Comparison of ENCODE assay signal across 16 mouse cellular contexts in genomic region chr7:27531707-27532106, GRCm38 (mm10).
"Had no signal": no experiment of that assay in that cellular context is flagged by ENCODE, and none has a peak within 500 bp of the region (broad histone marks: within the 10 kb centered on the region; RNA-seq: fewer than 3 reads in every experiment).

No protein-coding gene starts in this region.

- H3K4me3 ChIP-seq: limb, embryonic 15.5 days; liver, embryonic 15.5 days; megakaryocyte, embryonic 14.5 days; midbrain, embryonic 12.5 days; neural tube, embryonic 13.5 days had no signal

- H3K27me3 ChIP-seq: limb, embryonic 15.5 days; liver, embryonic 15.5 days; midbrain, embryonic 12.5 days; neural tube, embryonic 13.5 days had no signal

- H3K9ac ChIP-seq: limb, embryonic 15.5 days; liver, embryonic 15.5 days; lung, embryonic 14.5 days; midbrain, embryonic 12.5 days; neural tube, embryonic 13.5 days had no signal

- H3K27ac ChIP-seq: kidney, postnatal 0 days; limb, embryonic 15.5 days; liver, embryonic 15.5 days; midbrain, embryonic 12.5 days; neural tube, embryonic 13.5 days had no signal

- H3K4me2 ChIP-seq: limb, embryonic 15.5 days; liver, embryonic 15.5 days; lung, embryonic 14.5 days; midbrain, embryonic 12.5 days; neural tube, embryonic 13.5 days had no signal

- DNase-seq: kidney, adult 8-10 months; kidney, postnatal 36 days; lung, embryonic 14.5 days; lung, postnatal 10 days; lung, postnatal 4 days; retina, postnatal 1 day; right cerebral cortex, postnatal 14 days; thymus, postnatal 36 days had no signal

- ATAC-seq: inflammation-experienced regulatory T-cells, adult 6 months; intestine, postnatal 0 days had no signal

- H3K9me3 ChIP-seq: limb, embryonic 15.5 days; liver, embryonic 15.5 days; megakaryocyte, embryonic 14.5 days; midbrain, embryonic 12.5 days; neural tube, embryonic 13.5 days had no signal

- H3K4me1 ChIP-seq: limb, embryonic 15.5 days; midbrain, embryonic 12.5 days; neural tube, embryonic 13.5 days had no signal
